Mouse (Mus musculus): ENCODE data around the gene Sema3c.
A peak's percentile ranks its signal among the peaks of the same experiment; 100 is the strongest.

- peak; percentile 8; the same call in 1 of the 2 replicates for TF ChIP-seq CTCF (IDR thresholded peaks at IDR 0.05; ENCODE audit: insufficient read depth, low read length)
- no peak for TF ChIP-seq POLR2A (IDR thresholded peaks at IDR 0.05; ENCODE audit: borderline replicate concordance, extremely low read depth, low read depth, low read length)
Observed at GRCm38 (mm10) chr5:17766006-17766677, 192.1 kb downstream of the Sema3c start.
